Mouse (Mus musculus) midbrain, embryonic 14.5 days (tissue): ENCODE results near the gene Zfr. TPM values are rescaled to one million over a fixed set of nuclear protein-coding genes. Genes with fewer than 3 reads are reported as not detected.
A peak's percentile ranks its signal among the peaks of the same experiment; 100 is the strongest.
"Not testable (repeated sequence)": the region's sequence is repeated elsewhere in the genome, so short reads cannot be mapped to it uniquely, and the experiment has no call there.

Source experiments
- ATAC-seq: fragments of 200-750 bp; cut with Nextera tagmentation; 2 replicates; pipeline ENCODE4 v1.8.0; 2017; ENCODE audit warnings: moderate number of reproducible peaks, moderate library complexity; ENCODE audit not compliant: low FRiP score, low TSS enrichment
- DNase-seq: peaks from one replicate; pipeline ENCODE4 v3.0.0-alpha.2; 2015
- H3K27ac ChIP-seq: fragments of 300-500 bp; sonication (generic); replicated peaks from 2 replicates; pipeline ENCODE4 v1.5.1; 2014; ENCODE audit warnings: mild to moderate bottlenecking, low read depth, low read length, moderate library complexity
- H3K27me3 ChIP-seq: fragments of 300-500 bp; sonication (generic); 2 replicates; pipeline ENCODE4 v1.6.1; 2014; ENCODE audit warnings: low read length, control low read depth, mixed read lengths; ENCODE audit not compliant: control insufficient read depth, insufficient read depth
- H3K36me3 ChIP-seq: fragments of 300-500 bp; sonication (generic); 2 replicates; pipeline ENCODE4 v1.6.1; 2014; ENCODE audit warnings: low read length, control low read depth; ENCODE audit not compliant: control insufficient read depth, insufficient read depth
- H3K4me1 ChIP-seq: fragments of 300-500 bp; sonication (generic); 2 replicates; pipeline ENCODE4 v1.6.1; 2014; ENCODE audit warnings: mild to moderate bottlenecking, antibody characterized with exemption, low read length, control low read depth; ENCODE audit not compliant: control insufficient read depth, insufficient read depth
- H3K4me2 ChIP-seq: fragments of 300-500 bp; sonication (generic); 2 replicates; pipeline ENCODE4 v1.6.1; 2014; ENCODE audit warnings: mild to moderate bottlenecking, low read length, moderate library complexity
- H3K4me3 ChIP-seq: fragments of 300-500 bp; sonication (generic); replicated peaks from 2 replicates; pipeline ENCODE4 v1.5.1; 2014; ENCODE audit warnings: low read depth, low read length
- H3K9ac ChIP-seq: fragments of 300-500 bp; sonication (generic); replicated peaks from 2 replicates; pipeline ENCODE4 v1.6.1; 2014; ENCODE audit warnings: mild to moderate bottlenecking, low read length, moderate library complexity
- H3K9me3 ChIP-seq: fragments of 300-500 bp; sonication (generic); 2 replicates; pipeline ENCODE4 v1.6.1; 2016; ENCODE audit warnings: low read length, control low read depth, mixed read lengths; ENCODE audit not compliant: control insufficient read depth
- WGBS: fragments of 180-500 bp; shearing (Covaris S2); extraction: QIAGEN DNeasy Blood & Tissue Kit; methylation state at CpG from one replicate; pipeline ENCODE4 v1.1.7; 2014; 5-methylcytosine and 5-hydroxymethylcytosine counted together
- polyA plus RNA-seq: library from polyadenylated mRNA; unstranded; fragments of >200 nt; fragmentation: Nextera tagmentation; extraction: Ambion mirVana; gene quantifications from 2 replicates; pipeline ENCODE4 v1.2.1, GENCODE M21; 2014

Gene Zfr
- polyA plus RNA-seq, 1 experiment from 2014 or later = 222 TPM

DNA sequence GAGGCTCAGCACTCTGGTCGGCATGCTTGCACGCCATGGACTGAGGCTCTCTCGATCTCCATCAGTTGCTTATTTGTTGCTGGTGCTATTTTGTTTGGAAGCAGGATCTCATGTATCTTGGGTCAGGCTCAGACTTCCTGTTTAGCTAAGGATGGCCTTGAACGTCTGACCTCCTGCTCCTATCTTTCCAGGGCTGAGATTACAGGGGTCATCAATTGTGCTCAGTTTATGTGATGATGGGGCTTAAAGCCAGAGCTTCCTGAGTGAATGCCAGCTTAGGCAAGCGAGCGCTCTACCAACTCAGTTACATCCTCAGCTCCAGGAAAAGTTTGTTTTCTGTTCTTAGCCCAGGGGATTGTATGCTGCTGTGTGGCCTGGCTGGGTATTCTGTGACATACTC, 3.1 kb upstream of the Zfr start:
- Histone ChIP-seq H3K9ac (no peak overlapping the region), H3K4me2 (no peak overlapping the region), H3K4me3 (no peak overlapping the region), H3K27me3 (no peaks in the 10 kb centered on the region), H3K36me3 (no peaks in the 10 kb centered on the region), H3K27ac (no peak overlapping the region), H3K4me1 (peaks cover 4% of the 10 kb centered on the region; the same call in 1 of the 2 replicates), H3K9me3 (no peaks in the 10 kb centered on the region)
- no peak for DNase-seq
- ATAC-seq = no peak
- 72% methylated on average over 6 of the region's 6 CpGs for WGBS

DNA sequence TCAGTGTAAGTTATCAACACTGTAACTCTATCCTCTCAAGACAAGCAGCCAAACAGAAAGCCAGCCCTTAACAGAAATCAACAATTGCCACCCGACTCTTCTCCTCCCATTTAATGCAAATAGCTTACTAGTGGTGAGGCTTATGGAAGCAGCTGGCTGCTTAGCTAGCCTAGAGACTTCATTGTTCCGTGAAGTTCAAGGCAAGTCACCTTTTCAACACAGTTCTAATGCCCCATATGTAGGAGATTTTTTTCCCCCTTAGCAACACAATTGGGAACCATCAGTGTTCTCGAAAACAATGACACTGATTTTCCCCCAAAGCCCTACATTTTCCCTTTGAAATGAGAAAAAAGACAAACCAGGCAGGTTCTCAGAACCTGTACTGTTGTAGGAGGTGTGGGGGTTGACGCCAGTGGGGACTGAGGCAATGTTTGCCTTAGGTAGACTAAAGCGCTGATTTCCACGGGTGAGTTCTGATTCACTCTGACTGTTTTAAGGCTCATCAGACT, 1.9 kb upstream of the Zfr start:
- ATAC-seq (no peak), DNase-seq (no peak)
- H3K4me2 ChIP-seq = no peak overlapping the region
- no peaks in the 10 kb centered on the region for H3K27me3 ChIP-seq
- H3K9me3 ChIP-seq = no peaks in the 10 kb centered on the region
- peaks cover 4% of the 10 kb centered on the region; the same call in 1 of the 2 replicates for H3K4me1 ChIP-seq
- H3K27ac ChIP-seq = no peak overlapping the region
- H3K36me3 ChIP-seq = no peaks in the 10 kb centered on the region
- H3K4me3 ChIP-seq = no peak overlapping the region
- no peak overlapping the region for H3K9ac ChIP-seq
- WGBS = 19% methylated on average over 6 of the region's 6 CpGs

DNA sequence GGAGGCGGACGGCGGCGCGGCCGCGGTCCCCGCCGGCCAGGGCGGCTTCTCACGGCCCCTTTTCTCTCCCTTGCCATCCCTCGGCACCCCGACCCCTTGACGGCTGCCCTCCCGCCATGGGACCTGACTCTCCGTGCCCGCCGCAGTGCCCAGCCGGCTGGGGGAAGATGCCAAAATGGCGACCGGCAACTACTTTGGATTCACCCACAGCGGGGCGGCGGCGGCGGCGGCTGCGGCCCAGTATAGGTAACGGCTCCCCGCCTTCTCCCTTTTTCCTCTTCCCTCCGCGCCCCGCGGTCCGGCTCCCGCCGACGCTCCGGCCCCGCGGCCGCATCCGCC, 431 bp downstream of the Zfr start:
- WGBS = under 1% methylated on average over 26 of the region's 43 CpGs

DNA sequence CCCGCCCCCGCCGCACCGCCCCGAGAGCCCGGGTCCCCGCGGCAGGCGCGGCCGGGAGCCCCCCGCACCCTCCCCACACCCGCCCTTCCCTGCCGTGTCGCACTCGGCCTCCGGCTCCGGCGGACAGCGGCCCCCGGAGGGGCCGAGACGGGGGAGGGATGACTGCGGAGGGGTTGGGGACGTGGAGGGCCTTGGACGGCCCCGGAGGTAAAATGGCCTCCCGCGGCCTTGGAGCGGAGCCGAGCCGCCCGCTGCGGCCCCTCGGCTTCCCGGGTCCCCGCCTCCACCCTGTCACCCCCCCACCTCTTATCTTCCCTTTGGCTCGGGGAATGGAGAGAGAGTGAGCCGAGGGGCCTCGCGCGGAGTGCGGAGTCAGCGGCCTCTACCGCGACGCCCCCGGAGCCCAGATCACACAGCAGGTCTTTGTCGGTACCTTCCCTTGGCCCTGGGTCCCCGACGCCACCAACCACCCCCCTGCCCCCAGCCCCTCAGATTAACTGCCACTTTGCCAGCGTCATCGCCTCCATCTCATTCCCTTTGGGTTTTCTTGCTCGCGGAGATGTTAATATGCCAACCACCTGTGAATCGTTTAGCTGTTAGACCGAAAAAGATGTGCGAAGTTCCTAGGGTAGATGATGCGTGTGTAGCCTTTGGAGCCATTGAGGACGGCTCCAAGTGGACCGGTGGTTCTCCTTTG, 949 bp downstream of the Zfr start:
- ATAC-seq = peak; percentile 56
- Histone ChIP-seq H3K27me3 (no peaks in the 10 kb centered on the region), H3K36me3 (no peaks in the 10 kb centered on the region), H3K4me2 (peak overlapping the region; percentile 74), H3K27ac (peak overlapping the region; percentile 92), H3K9me3 (no peaks in the 10 kb centered on the region), H3K9ac (peak overlapping the region; percentile 93), H3K4me1 (peaks cover 4% of the 10 kb centered on the region; the same call in 1 of the 2 replicates), H3K4me3 (peak overlapping the region; percentile 95)
- WGBS = under 1% methylated on average over 45 of the region's 61 CpGs
- peak; percentile 77 for DNase-seq

More for the DNA sequence above, 431 bp downstream of the Zfr start:
- H3K4me1 ChIP-seq = peaks cover 4% of the 10 kb centered on the region; the same call in 1 of the 2 replicates
- H3K27ac ChIP-seq = peak overlapping the region; percentile 92
- no peaks in the 10 kb centered on the region for H3K27me3 ChIP-seq
- ATAC-seq (peak; percentile 49), DNase-seq (peak; percentile 64)
- peak overlapping the region; percentile 74 for H3K4me2 ChIP-seq
- peak overlapping the region; percentile 93 for H3K9ac ChIP-seq
- no peaks in the 10 kb centered on the region for H3K9me3 ChIP-seq
- H3K4me3 ChIP-seq = peak overlapping the region; percentile 95
- H3K36me3 ChIP-seq = no peaks in the 10 kb centered on the region

DNA sequence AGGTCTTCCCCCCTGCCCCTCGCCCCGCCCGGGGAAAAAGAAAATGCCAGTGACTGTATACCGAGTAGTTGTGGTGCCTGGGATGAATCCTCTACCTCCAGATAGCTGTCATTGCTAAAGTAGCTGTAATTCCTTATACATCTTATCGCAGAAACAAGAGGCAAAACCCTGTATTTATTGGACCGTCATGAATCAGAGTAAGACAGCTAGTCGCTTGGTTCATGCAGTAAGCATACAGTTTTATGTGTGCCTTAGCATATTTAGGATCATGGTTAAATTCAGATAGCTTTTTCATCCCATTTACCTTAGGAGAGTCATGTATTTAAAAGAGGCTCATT, 1.5 kb downstream of the Zfr start:
- no peaks in the 10 kb centered on the region for H3K27me3 ChIP-seq
- WGBS = 7% methylated on average over 7 of the region's 7 CpGs
- peak overlapping the region; percentile 93 for H3K9ac ChIP-seq

DNA sequence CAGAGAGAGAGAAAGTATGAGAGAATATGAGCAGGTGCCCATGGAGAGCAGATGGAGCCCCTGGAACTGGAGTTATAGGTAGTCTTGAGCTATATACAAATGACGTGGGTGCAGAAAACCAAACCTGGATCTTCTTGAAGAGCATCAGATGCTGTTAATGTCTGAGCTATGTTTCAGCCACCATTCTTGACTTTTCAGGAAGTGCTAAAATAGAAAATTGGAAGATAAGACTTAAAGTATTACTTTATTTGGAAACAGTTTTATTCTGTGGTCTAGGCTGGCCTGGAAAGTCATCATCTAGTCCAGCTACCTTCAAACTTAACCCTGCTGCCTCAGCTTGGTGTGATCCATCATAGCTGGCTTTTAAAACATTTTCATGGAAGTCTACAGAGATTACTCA, 7.3 kb downstream of the Zfr start:
- no peaks in the 10 kb centered on the region for H3K36me3 ChIP-seq
- no peaks in the 10 kb centered on the region for H3K9me3 ChIP-seq
- no peak overlapping the region for H3K27ac ChIP-seq
- DNase-seq = no peak
- no peak overlapping the region for H3K4me2 ChIP-seq
- WGBS = 97% methylated on average over 1 of the region's 1 CpGs
- ATAC-seq = no peak
- H3K27me3 ChIP-seq = no peaks in the 10 kb centered on the region
- H3K4me3 ChIP-seq = no peak overlapping the region
- no peak overlapping the region for H3K9ac ChIP-seq
- H3K4me1 ChIP-seq = no peaks in the 10 kb centered on the region

More for the DNA sequence above, 1.5 kb downstream of the Zfr start:
- H3K4me1 ChIP-seq = peaks cover 4% of the 10 kb centered on the region; the same call in 1 of the 2 replicates
- H3K4me2 ChIP-seq = peak overlapping the region; percentile 74
- no peaks in the 10 kb centered on the region for H3K36me3 ChIP-seq
- DNase-seq (no peak), ATAC-seq (no peak)
- no peaks in the 10 kb centered on the region for H3K9me3 ChIP-seq
- H3K27ac ChIP-seq = peak overlapping the region; percentile 92; the same call in 1 of the 2 replicates
- peak overlapping the region; percentile 95 for H3K4me3 ChIP-seq

DNA sequence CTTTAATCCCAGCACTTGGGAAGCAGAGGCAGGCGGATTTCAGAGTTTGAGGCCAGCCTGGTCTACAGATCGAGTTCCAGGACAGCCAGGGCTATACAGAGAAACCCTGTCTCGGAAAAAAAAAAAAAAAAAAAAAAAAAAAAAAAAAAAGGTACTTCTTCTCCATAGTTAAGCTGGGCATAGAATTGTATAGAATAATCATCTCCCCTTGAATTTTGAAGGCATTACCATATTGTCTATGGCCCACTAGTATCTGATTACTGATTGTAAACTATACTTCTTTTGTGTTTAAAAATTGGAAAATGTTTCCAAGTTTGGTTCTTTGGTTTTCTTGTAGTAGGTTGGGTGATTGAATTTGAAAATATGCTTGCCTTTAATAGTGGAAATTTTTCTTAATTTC, 13.2 kb downstream of the Zfr start:
- DNase-seq, ATAC-seq, H3K27ac ChIP-seq, H3K4me2 ChIP-seq, H3K36me3 ChIP-seq, H3K27me3 ChIP-seq, H3K9me3 ChIP-seq, H3K9ac ChIP-seq, H3K4me1 ChIP-seq, H3K4me3 ChIP-seq: not testable (repeated sequence)
- 91% methylated on average over 3 of the region's 3 CpGs for WGBS

DNA sequence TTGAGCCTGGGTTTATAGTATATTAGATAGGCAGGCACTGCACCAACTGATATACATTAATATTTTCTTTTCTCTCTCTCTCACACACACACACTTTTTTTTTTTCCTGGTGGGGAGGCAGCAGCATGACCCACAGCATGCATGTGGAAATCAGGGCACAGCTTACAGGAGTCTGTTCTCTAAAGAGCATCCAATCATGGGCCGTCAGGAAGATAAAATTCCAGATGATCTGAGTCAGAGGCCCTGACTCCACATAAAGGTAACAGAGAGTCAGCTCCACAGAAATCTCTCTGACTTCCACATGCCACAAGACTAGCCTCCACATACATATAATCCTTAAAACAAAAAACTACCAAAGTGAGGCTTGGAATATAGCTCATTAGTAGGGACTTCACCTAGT, 16.9 kb downstream of the Zfr start:
- no peaks in the 10 kb centered on the region for H3K4me1 ChIP-seq
- DNase-seq (no peak), ATAC-seq (no peak)
- 59% methylated on average over 1 of the region's 1 CpGs for WGBS
- H3K9me3 ChIP-seq = no peaks in the 10 kb centered on the region
- H3K9ac ChIP-seq = no peak overlapping the region
- peaks cover 7% of the 10 kb centered on the region; the same call in 1 of the 2 replicates for H3K36me3 ChIP-seq
- no peak overlapping the region for H3K27ac ChIP-seq
- H3K4me3 ChIP-seq = no peak overlapping the region
- H3K4me2 ChIP-seq = no peak overlapping the region
- no peaks in the 10 kb centered on the region for H3K27me3 ChIP-seq

DNA sequence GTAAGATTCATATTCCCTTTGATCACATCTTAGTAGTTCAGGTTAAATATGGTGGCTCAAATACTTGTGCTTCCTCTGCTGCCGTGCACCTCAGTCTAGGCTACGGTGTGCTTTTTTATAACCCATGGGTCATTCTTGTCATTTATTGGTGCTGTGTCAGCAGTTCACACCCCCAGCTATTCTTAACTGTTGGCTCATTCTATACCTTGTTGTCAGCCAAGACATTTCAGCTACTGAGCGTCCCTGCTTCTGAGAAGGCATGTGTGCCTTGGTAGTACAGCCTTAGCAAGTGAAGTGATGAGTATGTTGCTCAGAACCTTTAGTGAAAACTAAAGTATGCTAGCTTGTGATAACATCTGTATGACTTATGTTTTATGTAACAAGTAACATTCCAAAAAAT, 17.7 kb downstream of the Zfr start:
- WGBS = 71% methylated on average over 3 of the region's 3 CpGs
- Histone ChIP-seq H3K36me3 (peaks cover 11% of the 10 kb centered on the region), H3K4me2 (no peak overlapping the region), H3K4me1 (no peaks in the 10 kb centered on the region), H3K27ac (no peak overlapping the region), H3K4me3 (no peak overlapping the region), H3K9me3 (no peaks in the 10 kb centered on the region), H3K9ac (no peak overlapping the region), H3K27me3 (no peaks in the 10 kb centered on the region)
- no peak for ATAC-seq
- no peak for DNase-seq
